Comparison of ENCODE assay signal across 21 mouse cellular contexts in the genomic region with DNA sequence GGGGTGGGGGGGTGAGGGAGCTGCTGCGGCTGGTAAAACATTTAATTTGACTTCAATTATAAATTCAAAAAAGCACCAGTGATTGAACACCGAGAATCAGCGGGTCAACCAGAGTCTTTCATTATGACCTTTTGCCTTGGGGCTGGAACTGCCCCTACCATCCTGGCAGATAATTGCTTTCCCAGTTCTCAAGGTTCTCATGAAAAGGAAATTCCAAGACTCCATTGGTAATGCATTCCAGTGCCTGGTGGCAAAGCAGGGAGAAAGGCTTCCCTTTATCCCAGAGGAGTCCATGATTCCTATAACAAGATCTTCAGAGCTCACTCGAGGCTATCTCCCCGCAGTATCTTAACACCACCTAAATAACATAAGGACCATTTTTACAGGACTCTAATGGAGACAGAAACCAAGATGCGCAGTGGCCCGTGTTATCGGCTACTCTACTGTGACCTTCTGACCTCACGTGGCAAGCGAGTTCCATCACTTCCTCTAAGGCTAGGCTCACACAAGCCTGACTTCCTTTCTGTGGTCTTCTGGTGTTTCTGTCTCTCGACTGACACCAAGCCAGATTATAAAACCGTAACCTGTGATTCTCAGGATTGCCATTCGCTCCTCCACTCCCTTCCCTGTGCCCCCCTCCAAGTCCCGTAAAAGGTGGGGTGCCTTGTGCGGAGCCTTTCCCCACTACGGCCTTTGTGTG. TPM values are rescaled to one million over a fixed set of nuclear protein-coding genes. Genes with fewer than 3 reads are reported as not detected.
DNase-seq lines count a peak whose midpoint lies in the region; ATAC-seq and TF ChIP-seq lines count a peak whose summit lies in the region.
"Had no signal": no experiment of that assay in that cellular context is flagged by ENCODE, and none has a peak within 500 bp of the region (broad histone marks: within the 10 kb centered on the region; RNA-seq: fewer than 3 reads in every experiment).

No protein-coding gene starts in this region.

- DNase-seq in forebrain, embryonic 10.5 days (ENCODE audit: extremely low spot score, low spot score) = no peak
- DNase-seq in B cell, adult 2 months = peak; percentile 51 to 57
- DNase-seq in Muller cell, postnatal 12 days (ENCODE audit: inconsistent ontology term) = no peak
- no peak for DNase-seq in cerebellum, adult 2 months
- DNase-seq: cerebellum, postnatal 36 days; gastrocnemius, adult 2 months; heart, adult 2 months; kidney, adult 18-20 months; thymus, postnatal 14 days had no signal

- peak overlapping the region; percentile 52 for H3K27ac ChIP-seq in forebrain, embryonic 10.5 days
- H3K27ac ChIP-seq in forebrain, embryonic 15.5 days (replicated peaks) = no peak overlapping the region
- H3K27ac ChIP-seq in cerebellum, adult 2 months (ENCODE audit: insufficient read depth, low read length) = no peak overlapping the region
- H3K27ac ChIP-seq in midbrain, embryonic 13.5 days = no peak overlapping the region
- H3K27ac ChIP-seq: gastrocnemius, adult 2 months; heart, adult 2 months; hindbrain, embryonic 13.5 days; liver, embryonic 12.5 days; lung, embryonic 15.5 days; midbrain, embryonic 10.5 days; neural tube, embryonic 12.5 days; stomach, embryonic 15.5 days had no signal

- no peak overlapping the region for H3K4me3 ChIP-seq in forebrain, embryonic 10.5 days
- no peak overlapping the region for H3K4me3 ChIP-seq in forebrain, embryonic 15.5 days
- H3K4me3 ChIP-seq in cerebellum, adult 2 months (replicated peaks; ENCODE audit: insufficient read depth, low read depth, low read length) = no peak overlapping the region
- no peak overlapping the region for H3K4me3 ChIP-seq in midbrain, embryonic 13.5 days (replicated peaks)
- H3K4me3 ChIP-seq: gastrocnemius, adult 2 months; heart, adult 2 months; hindbrain, embryonic 13.5 days; limb, embryonic 10.5 days; liver, embryonic 12.5 days; lung, embryonic 15.5 days; midbrain, embryonic 10.5 days; neural tube, embryonic 12.5 days; stomach, embryonic 15.5 days had no signal

- H3K4me1 ChIP-seq in forebrain, embryonic 10.5 days = peaks cover 53% of the 10 kb centered on the region
- H3K4me1 ChIP-seq in forebrain, embryonic 15.5 days = 0 out of 2 replicates have a peak, but pooled peaks cover 7% of the 10 kb centered on the region
- no peaks in the 10 kb centered on the region for H3K4me1 ChIP-seq in cerebellum, adult 2 months (ENCODE audit: control insufficient read depth, insufficient read depth, low read length)
- H3K4me1 ChIP-seq in midbrain, embryonic 13.5 days (replicated peaks) = peaks cover 17% of the 10 kb centered on the region
- H3K4me1 ChIP-seq: hindbrain, embryonic 13.5 days; liver, embryonic 12.5 days; lung, embryonic 15.5 days; neural tube, embryonic 12.5 days; stomach, embryonic 15.5 days had no signal

- no peak overlapping the region for H3K9ac ChIP-seq in forebrain, embryonic 15.5 days (replicated peaks)
- H3K9ac ChIP-seq in midbrain, embryonic 13.5 days (replicated peaks) = no peak overlapping the region
- H3K9ac ChIP-seq: hindbrain, embryonic 13.5 days; liver, embryonic 12.5 days; lung, embryonic 15.5 days; neural tube, embryonic 12.5 days; stomach, embryonic 15.5 days had no signal

- no peaks in the 10 kb centered on the region for H3K9me3 ChIP-seq in forebrain, embryonic 10.5 days
- no peaks in the 10 kb centered on the region for H3K9me3 ChIP-seq in forebrain, embryonic 15.5 days
- no peaks in the 10 kb centered on the region for H3K9me3 ChIP-seq in midbrain, embryonic 13.5 days
- H3K9me3 ChIP-seq: hindbrain, embryonic 13.5 days; limb, embryonic 10.5 days; liver, embryonic 12.5 days; lung, embryonic 15.5 days; midbrain, embryonic 10.5 days; neural tube, embryonic 12.5 days; stomach, embryonic 15.5 days had no signal

- WGBS in forebrain, embryonic 10.5 days = 52% methylated on average over 16 of the region's 16 CpGs
- 59% methylated on average over 16 of the region's 16 CpGs for WGBS in forebrain, embryonic 15.5 days
- WGBS in cerebellum, adult 2 months = 90% methylated on average over 16 of the region's 16 CpGs
- WGBS in midbrain, embryonic 13.5 days = 71% methylated on average over 16 of the region's 16 CpGs

- ATAC-seq in forebrain, embryonic 15.5 days (replicated peaks) = no peak
- peak; percentile 81 for ATAC-seq in common myeloid progenitor, adult 5-6 weeks (replicated peaks; ENCODE audit: low read depth, poor library complexity, severe bottlenecking)
- ATAC-seq in megakaryocyte progenitor cell, adult 5-6 weeks (replicated peaks; ENCODE audit: poor library complexity) = peak; percentile 87
- ATAC-seq in midbrain, embryonic 13.5 days = no peak
- ATAC-seq: forebrain, embryonic 16.5 days; liver, embryonic 12.5 days had no signal

- no peak overlapping the region for H3K4me2 ChIP-seq in forebrain, embryonic 15.5 days (replicated peaks)
- H3K4me2 ChIP-seq in midbrain, embryonic 13.5 days (replicated peaks) = no peak overlapping the region
- H3K4me2 ChIP-seq: hindbrain, embryonic 13.5 days; liver, embryonic 12.5 days; lung, embryonic 15.5 days; neural tube, embryonic 12.5 days; stomach, embryonic 15.5 days had no signal

- TF ChIP-seq POLR2A in cerebellum, adult 2 months (IDR thresholded peaks at IDR 0.05; ENCODE audit: borderline replicate concordance, insufficient read depth, low read length) = no peak

- H3K27me3 ChIP-seq in forebrain, embryonic 10.5 days (ENCODE audit: poor library complexity, severe bottlenecking) = peaks cover 21% of the 10 kb centered on the region
- no peaks in the 10 kb centered on the region for H3K27me3 ChIP-seq in forebrain, embryonic 15.5 days
- H3K27me3 ChIP-seq in cerebellum, adult 2 months (ENCODE audit: control insufficient read depth, insufficient read depth, low read length) = no peaks in the 10 kb centered on the region
- peaks cover 7% of the 10 kb centered on the region; the same call in 1 of the 2 replicates for H3K27me3 ChIP-seq in midbrain, embryonic 13.5 days
- H3K27me3 ChIP-seq: hindbrain, embryonic 13.5 days; lung, embryonic 15.5 days; neural tube, embryonic 12.5 days; stomach, embryonic 15.5 days had no signal

- no peak for TF ChIP-seq CTCF in cerebellum, adult 2 months (IDR thresholded peaks at IDR 0.05; ENCODE audit: borderline replicate concordance, insufficient read depth, low read depth, low read length)

- no peaks in the 10 kb centered on the region for H3K36me3 ChIP-seq in forebrain, embryonic 10.5 days (replicated peaks)
- H3K36me3 ChIP-seq in forebrain, embryonic 15.5 days = no peaks in the 10 kb centered on the region
- H3K36me3 ChIP-seq in midbrain, embryonic 13.5 days = no peaks in the 10 kb centered on the region
- H3K36me3 ChIP-seq: hindbrain, embryonic 13.5 days; limb, embryonic 10.5 days; liver, embryonic 12.5 days; lung, embryonic 15.5 days; midbrain, embryonic 10.5 days; neural tube, embryonic 12.5 days; stomach, embryonic 15.5 days had no signal

RNA-seq across cellular contexts. Expression of a gene that starts 10.0 kb away (rescaled TPM):
- polyA plus RNA-seq in forebrain, embryonic 10.5 days (2016; fragmentation: Nextera tagmentation; extraction: Ambion mirVana) = 5.1 and 5.7 TPM in 2 replicates
- 10.2 and 11.6 TPM in 2 replicates for polyA plus RNA-seq in forebrain, embryonic 15.5 days (2015; fragmentation: Nextera tagmentation; extraction: Ambion mirVana)
- 35.1 and 42.6 TPM in 2 replicates for total RNA-seq in common myeloid progenitor, adult 5-6 weeks (2017)
- total RNA-seq in megakaryocyte progenitor cell, adult 5-6 weeks (2015) = 25.0 and 29.6 TPM in 2 replicates
- total RNA-seq in megakaryocyte progenitor cell, adult 5-6 weeks (2017) = 28.1 and 28.5 TPM in 2 replicates
- polyA plus RNA-seq in cerebellum, adult 2 months (2012; rRNA removed) = 24.7 and 26.5 TPM in 2 replicates
- 7.5 and 8.0 TPM in 2 replicates for polyA plus RNA-seq in midbrain, embryonic 13.5 days (2015; fragmentation: Nextera tagmentation; extraction: Ambion mirVana)

Comparison
In these comparisons a context has a peak if more than half of its experiments do, and no peak if none do; other contexts are left out.
1. DNase-seq: peak in B cell, adult 2 months (2 of 2); none in forebrain, embryonic 10.5 days (single experiment), Muller cell, postnatal 12 days (single experiment) and cerebellum, adult 2 months (0 of 2).
2. ATAC-seq: peak in common myeloid progenitor, adult 5-6 weeks (single experiment) and megakaryocyte progenitor cell, adult 5-6 weeks (single experiment); none in forebrain, embryonic 15.5 days (single experiment) and midbrain, embryonic 13.5 days (single experiment).